Mouse (Mus musculus): ENCODE measurements at regions not wholly inside any gene's neighbourhood (a gene's known extent, or its start where the extent isn't known, plus 50 kb on each side); places are given as distances from the start of the nearest gene placed in this dataset.

DNA sequence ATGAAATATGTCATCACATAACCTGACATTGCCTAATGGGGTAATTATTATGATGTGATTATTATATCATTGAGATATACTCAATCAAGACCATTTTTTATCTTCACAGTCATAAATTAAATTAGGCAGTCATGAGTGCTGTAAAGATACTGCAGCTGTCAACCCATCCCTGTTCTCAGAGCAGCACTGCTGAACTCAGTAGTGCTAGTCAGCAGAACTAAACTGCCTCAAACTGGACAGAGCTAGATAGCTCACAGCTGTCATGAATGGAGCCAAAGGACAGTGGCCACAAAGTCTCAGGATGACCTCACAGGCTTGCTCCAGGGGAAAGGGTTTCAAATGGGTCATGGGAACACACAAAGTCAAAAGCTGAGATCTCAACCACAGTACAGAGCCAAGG is 71.3 kb downstream of the Gm6760 start:
- DNase-seq (ENCODE audit: low spot score) (no peak), ATAC-seq (ENCODE audit: low FRiP score) (no peak)
- Histone ChIP-seq H3K4me1 (ENCODE audit: insufficient read depth, low read length) (no peaks in the 10 kb centered on the region), H3K4me2 (ENCODE audit: low read depth, low read length, poor library complexity, severe bottlenecking) (no peak overlapping the region), H3K36me3 (ENCODE audit: insufficient read depth, low read length) (no peaks in the 10 kb centered on the region), H3K9ac (replicated peaks; ENCODE audit: low read length, poor library complexity, severe bottlenecking) (no peak overlapping the region), H3K4me3 (ENCODE audit: low read depth, low read length) (no peak overlapping the region), H3K27ac (ENCODE audit: low read depth, low read length) (no peak overlapping the region), H3K27me3 (ENCODE audit: insufficient read depth, low read length) (no peaks in the 10 kb centered on the region), H3K9me3 (ENCODE audit: low read length) (no peaks in the 10 kb centered on the region)
- no peak for TF ChIP-seq CTCF (IDR thresholded peaks at IDR 0.05)

DNA sequence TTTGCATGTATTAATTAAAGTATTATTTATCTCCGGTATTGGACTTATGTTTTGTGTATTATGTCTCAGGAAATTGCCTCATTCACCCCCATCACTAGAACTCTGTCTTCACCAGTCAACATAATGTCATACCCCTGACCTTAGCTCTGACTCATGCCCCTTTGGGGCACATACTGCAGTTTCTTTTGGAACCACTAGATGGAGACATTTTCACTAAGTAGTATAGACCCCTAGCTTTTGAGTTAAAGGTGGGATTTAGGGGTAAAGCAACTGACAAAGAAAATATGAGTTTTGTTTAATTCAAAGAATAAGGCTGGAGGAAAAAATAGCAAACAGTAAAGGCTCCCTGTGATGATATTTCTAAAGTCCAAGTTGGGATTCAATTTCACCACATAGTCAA is 93.6 kb downstream of the Gm6760 start:
- H3K4me1 ChIP-seq (ENCODE audit: insufficient read depth, low read length), result no peaks in the 10 kb centered on the region
- no peak overlapping the region for H3K27ac ChIP-seq (ENCODE audit: low read depth, low read length)
- no peaks in the 10 kb centered on the region for H3K9me3 ChIP-seq (ENCODE audit: low read length)
- DNase-seq (ENCODE audit: low spot score) (no peak), ATAC-seq (ENCODE audit: low FRiP score) (no peak)
- H3K36me3 ChIP-seq (ENCODE audit: insufficient read depth, low read length), result no peaks in the 10 kb centered on the region
- no peak overlapping the region for H3K4me3 ChIP-seq (ENCODE audit: low read depth, low read length)
- H3K4me2 ChIP-seq (ENCODE audit: low read depth, low read length, poor library complexity, severe bottlenecking), result no peak overlapping the region
- H3K27me3 ChIP-seq (ENCODE audit: insufficient read depth, low read length), result no peaks in the 10 kb centered on the region
- no peak overlapping the region for H3K9ac ChIP-seq (replicated peaks; ENCODE audit: low read length, poor library complexity, severe bottlenecking)
- TF ChIP-seq CTCF (IDR thresholded peaks at IDR 0.05), result peak; percentile 36; the same call in 1 of the 2 replicates
- WGBS, result 39% methylated on average over 1 of the region's 1 CpGs

GRCm38 (mm10) chrX:64056776-64057175 is 95.2 kb downstream of the Gm6760 start:
- Histone ChIP-seq H3K9ac (replicated peaks; ENCODE audit: low read length, poor library complexity, severe bottlenecking) (no peak overlapping the region), H3K27ac (ENCODE audit: low read depth, low read length) (no peak overlapping the region), H3K9me3 (ENCODE audit: low read length) (no peaks in the 10 kb centered on the region), H3K27me3 (ENCODE audit: insufficient read depth, low read length) (no peaks in the 10 kb centered on the region), H3K4me1 (ENCODE audit: insufficient read depth, low read length) (no peaks in the 10 kb centered on the region), H3K36me3 (ENCODE audit: insufficient read depth, low read length) (no peaks in the 10 kb centered on the region), H3K4me3 (ENCODE audit: low read depth, low read length) (no peak overlapping the region), H3K4me2 (ENCODE audit: low read depth, low read length, poor library complexity, severe bottlenecking) (no peak overlapping the region)
- 29% methylated on average over 1 of the region's 1 CpGs for WGBS
- DNase-seq (ENCODE audit: low spot score) (peak; percentile 12), ATAC-seq (ENCODE audit: low FRiP score) (no peak)
- no peak for TF ChIP-seq CTCF (IDR thresholded peaks at IDR 0.05)

All from midbrain, postnatal 0 days (tissue).